24 mouse cellular contexts compared by ENCODE assay signal in genomic region chr4:129013151-129013864, GRCm38 (mm10). TPM values are rescaled to one million over a fixed set of nuclear protein-coding genes. Genes with fewer than 3 reads are reported as not detected.
DNase-seq lines count a peak whose midpoint lies in the region; ATAC-seq and TF ChIP-seq lines count a peak whose summit lies in the region.
"Had no signal": no experiment of that assay in that cellular context is flagged by ENCODE, and none has a peak within 500 bp of the region (broad histone marks: within the 10 kb centered on the region; RNA-seq: fewer than 3 reads in every experiment).

No protein-coding gene starts in this region.

- dilution Hi-C loops in CH12.LX (cut with MboI; ENCODE audit: extremely low pct_ligation_motif_present, extremely low pct_unique_long_range_greater_than_20kb, low sequenced_read_pairs), result no loop called here

- no peaks in the 10 kb centered on the region for H3K9me3 ChIP-seq in liver, embryonic 13.5 days (replicated peaks)
- peaks cover 4% of the 10 kb centered on the region for H3K9me3 ChIP-seq in CH12.LX (replicated peaks; ENCODE audit: low read length)
- no peaks in the 10 kb centered on the region for H3K9me3 ChIP-seq in intestine, postnatal 0 days (ENCODE audit: control insufficient read depth)
- H3K9me3 ChIP-seq: embryonic facial prominence, embryonic 10.5 days; heart, embryonic 15.5 days; limb, embryonic 15.5 days; neural tube, embryonic 15.5 days had no signal

- H3ac ChIP-seq in myocyte (ENCODE audit: control insufficient read depth, insufficient read length), result no peak overlapping the region

- TF ChIP-seq EP300 in CH12.LX (IDR thresholded peaks at IDR 0.05; ENCODE audit: low read length), result no peak

- H3K79me2 ChIP-seq in CH12.LX (replicated peaks; ENCODE audit: control insufficient read depth, extremely low read depth, insufficient read depth, poor library complexity, severe bottlenecking) (no peaks in the 10 kb centered on the region), myocyte (ENCODE audit: control insufficient read depth, insufficient read depth) (no peaks in the 10 kb centered on the region)

- peaks cover 31% of the 10 kb centered on the region for H3K36me3 ChIP-seq in liver, embryonic 13.5 days
- H3K36me3 ChIP-seq in CH12.LX (replicated peaks in 1 of 2; ENCODE audit: control insufficient read depth in 1 of 2, insufficient read depth in 1 of 2, low read length in 1 of 2) (peaks cover 37 to 58% of the 10 kb centered on the region in 2 experiments), myocyte (ENCODE audit: control insufficient read depth, insufficient read depth) (no peaks in the 10 kb centered on the region)
- peaks cover 26% of the 10 kb centered on the region for H3K36me3 ChIP-seq in intestine, postnatal 0 days (ENCODE audit: control insufficient read depth, insufficient read depth)

- no peak overlapping the region for H3K9ac ChIP-seq in liver, embryonic 13.5 days
- no peak overlapping the region for H3K9ac ChIP-seq in CH12.LX (ENCODE audit: insufficient read depth, low read depth)
- H3K9ac ChIP-seq in intestine, postnatal 0 days (ENCODE audit: low read depth, low read length), result no peak overlapping the region
- H3K9ac ChIP-seq: forebrain, postnatal 0 days; heart, embryonic 15.5 days; hindbrain, embryonic 14.5 days; limb, embryonic 15.5 days; neural tube, embryonic 15.5 days had no signal

- WGBS in liver, embryonic 13.5 days (ENCODE audit: insufficient replicate concordance), result 50% methylated on average over 10 of the region's 10 CpGs
- WGBS in intestine, postnatal 0 days, result 38% methylated on average over 10 of the region's 10 CpGs

- ATAC-seq in liver, embryonic 13.5 days (ENCODE audit: low read depth), result 0 out of 2 replicates have a peak, but pooled peaks have one; percentile 10
- ATAC-seq in intestine, postnatal 0 days, result no peak
- ATAC-seq: forebrain, postnatal 0 days; inflammation-experienced regulatory T-cells, adult 6 months had no signal

- in situ Hi-C loops in CH12.LX (cut with MboI; ENCODE audit: low pct_ligation_motif_present, low pct_unique_long_range_greater_than_20kb, low sequenced_read_pairs), result loop anchor here (10.0 kb wide), 1 partner anchor 61 kb away; no protein-coding TSS in a partner anchor

- no peaks in the 10 kb centered on the region for H3K4me1 ChIP-seq in liver, embryonic 13.5 days (replicated peaks)
- peaks cover 9 to 23% of the 10 kb centered on the region in 2 experiments for H3K4me1 ChIP-seq in CH12.LX (ENCODE audit: control insufficient read depth in 1 of 2, insufficient read depth in 2 of 2)
- H3K4me1 ChIP-seq in intestine, postnatal 0 days (replicated peaks; ENCODE audit: control insufficient read depth, insufficient read depth, low read length), result no peaks in the 10 kb centered on the region

- TF ChIP-seq RAD21 in CH12.LX (IDR thresholded peaks at IDR 0.05; ENCODE audit: low read depth, low read length), result no peak

- no peak overlapping the region for H3K4me3 ChIP-seq in liver, embryonic 13.5 days (replicated peaks)
- H3K4me3 ChIP-seq in CH12.LX (replicated peaks in 1 of 3; ENCODE audit: low read depth in 2 of 3, low read length in 2 of 3, poor library complexity in 1 of 3), result no peak overlapping the region
- no peak overlapping the region for H3K4me3 ChIP-seq in myocyte
- no peak overlapping the region for H3K4me3 ChIP-seq in intestine, postnatal 0 days (ENCODE audit: low read depth, low read length)
- H3K4me3 ChIP-seq: embryonic facial prominence, embryonic 10.5 days; forebrain, embryonic 10.5 days; heart, embryonic 15.5 days; limb, embryonic 15.5 days; neural tube, embryonic 15.5 days had no signal

- H3K27me3 ChIP-seq in liver, embryonic 13.5 days, result peaks cover 11% of the 10 kb centered on the region; the same call in 1 of the 2 replicates
- no peaks in the 10 kb centered on the region for H3K27me3 ChIP-seq in CH12.LX (replicated peaks)
- H3K27me3 ChIP-seq in myocyte (ENCODE audit: control insufficient read depth, insufficient read depth, insufficient read length), result no peaks in the 10 kb centered on the region
- no peaks in the 10 kb centered on the region for H3K27me3 ChIP-seq in intestine, postnatal 0 days (replicated peaks; ENCODE audit: control insufficient read depth, insufficient read depth, low read length)
- H3K27me3 ChIP-seq: heart, embryonic 15.5 days; limb, embryonic 15.5 days; neural tube, embryonic 15.5 days had no signal

- no peak overlapping the region for H3K4me2 ChIP-seq in liver, embryonic 13.5 days
- H3K4me2 ChIP-seq in CH12.LX (ENCODE audit: insufficient read depth, low read depth, poor library complexity, severe bottlenecking), result no peak overlapping the region
- no peak overlapping the region for H3K4me2 ChIP-seq in myocyte (ENCODE audit: low read depth)
- H3K4me2 ChIP-seq in intestine, postnatal 0 days (replicated peaks; ENCODE audit: low read depth), result no peak overlapping the region
- H3K4me2 ChIP-seq: heart, embryonic 15.5 days; hindbrain, embryonic 14.5 days; limb, embryonic 15.5 days; midbrain, embryonic 11.5 days; neural tube, embryonic 15.5 days had no signal

- H3K27ac ChIP-seq in liver, embryonic 13.5 days, result no peak overlapping the region
- H3K27ac ChIP-seq in CH12.LX (ENCODE audit: insufficient read depth, low read depth), result no peak overlapping the region
- H3K27ac ChIP-seq in intestine, postnatal 0 days (ENCODE audit: low read depth, low read length), result no peak overlapping the region
- H3K27ac ChIP-seq: embryonic facial prominence, embryonic 10.5 days; forebrain, embryonic 10.5 days; hindbrain, embryonic 14.5 days; limb, embryonic 15.5 days; macrophage; neural tube, embryonic 15.5 days had no signal

- no peak for DNase-seq in liver, embryonic 13.5 days
- DNase-seq in liver (no peak), CH12.LX (ENCODE audit: extremely low read depth) (no peak)
- peak; percentile 30 for DNase-seq in brain, adult 2 months (ENCODE audit: low read depth, low spot score)
- DNase-seq in urinary bladder, postnatal 10 days (ENCODE audit: low spot score), result no peak
- DNase-seq: adrenal gland, postnatal 25 days; cerebellum, adult 9-10 months; forebrain, postnatal 0 days; gastrocnemius, postnatal 36 days; heart, postnatal 4 days; kidney, adult 8-10 months; kidney, postnatal 36 days; layer of hippocampus, postnatal 36 days had no signal

- TF ChIP-seq CTCF in CH12.LX (conservative IDR thresholded peaks at IDR 0.05 in 1 of 2, IDR thresholded peaks at IDR 0.05 in 1 of 2; ENCODE audit: low read depth in 2 of 2, low read length in 2 of 2), result no peak
- no peak for TF ChIP-seq CTCF in intestine, postnatal 0 days (IDR thresholded peaks at IDR 0.05; ENCODE audit: low read depth)

- TF ChIP-seq POLR2A in CH12.LX (IDR thresholded peaks at IDR 0.05; ENCODE audit: low read depth, low read length) (no peak), myocyte (IDR thresholded peaks at IDR 0.05; ENCODE audit: insufficient read length, low read depth) (no peak)

TF ChIP-seq in CH12.LX, 34 proteins besides CTCF, POLR2A, EP300 and RAD21:
- TF ChIP-seq CHD1 (IDR thresholded peaks at IDR 0.05; ENCODE audit: low read depth, low read length), result no peak
- no peak for TF ChIP-seq HCFC1 (IDR thresholded peaks at IDR 0.05; ENCODE audit: low read depth, low read length)
- TF ChIP-seq SIN3A (IDR thresholded peaks at IDR 0.05; ENCODE audit: low read length), result no peak
- peak; percentile 30 for TF ChIP-seq POLR2AphosphoS2 (IDR thresholded peaks at IDR 0.05; ENCODE audit: low read depth, low read length)
- TF ChIP-seq ELF1 (IDR thresholded peaks at IDR 0.05; ENCODE audit: low read depth, low read length), result no peak
- no peak for TF ChIP-seq RCOR1 (conservative IDR thresholded peaks at IDR 0.05; ENCODE audit: low read depth, low read length)
- TF ChIP-seq GABPA (IDR thresholded peaks at IDR 0.05; ENCODE audit: insufficient replicate concordance, low read depth, low read length), result no peak
- TF ChIP-seq IRF4 (IDR thresholded peaks at IDR 0.05; ENCODE audit: low read depth, low read length), result no peak
TF ChIP-seq in CH12.LX: peak in this region for 1.

TF ChIP-seq in myocyte, 11 proteins besides CTCF, POLR2A, EP300 and RAD21:
- no peak for TF ChIP-seq USF1 (IDR thresholded peaks at IDR 0.05; ENCODE audit: low read depth)
- no peak for TF ChIP-seq SRF (IDR thresholded peaks at IDR 0.05; ENCODE audit: control insufficient read depth, insufficient read length, low read depth)
- TF ChIP-seq TCF3 (IDR thresholded peaks at IDR 0.05; ENCODE audit: insufficient read length, low read depth), result no peak
- no peak for TF ChIP-seq REST (IDR thresholded peaks at IDR 0.05; ENCODE audit: insufficient read depth, insufficient read length)
- no peak for TF ChIP-seq CEBPB (IDR thresholded peaks at IDR 0.05; ENCODE audit: insufficient read depth, poor library complexity, severe bottlenecking)
- TF ChIP-seq MYOD1 (IDR thresholded peaks at IDR 0.05; ENCODE audit: control insufficient read depth in 1 of 3, insufficient read length in 2 of 3, low read depth in 2 of 3), result no peak
- TF ChIP-seq POLR2AphosphoS2 (IDR thresholded peaks at IDR 0.05; ENCODE audit: insufficient read length, low read depth), result peak; percentile 7

RNA-seq across cellular contexts. Expression of gene Ak2, which starts 21.6 kb away (rescaled TPM):
- 182 and 189 TPM in 2 replicates for polyA plus RNA-seq in liver, embryonic 13.5 days (2015; fragmentation: Nextera tagmentation; extraction: Ambion mirVana)
- total RNA-seq in CH12.LX (2012; rRNA removed) (269 and 278 TPM in 2 replicates), CH12.LX (2014; rRNA removed) (280 and 293 TPM in 2 replicates)
- polyA plus RNA-seq in CH12.LX (2012; ENCODE audit: insufficient read length, low read depth) (343 and 363 TPM in 2 replicates), myocyte (2012; fragmentation: generic; extraction: Trizol) (83.0 TPM)
- 538 and 552 TPM in 2 replicates for polyA plus RNA-seq in intestine, postnatal 0 days (2015; fragmentation: Nextera tagmentation; extraction: Ambion mirVana)

RNA-seq across cellular contexts. Expression of gene Rnf19b, which starts 44.8 kb away (rescaled TPM):
- 4.8 and 5.9 TPM in 2 replicates for polyA plus RNA-seq in liver, embryonic 13.5 days (2015; fragmentation: Nextera tagmentation; extraction: Ambion mirVana)
- total RNA-seq in CH12.LX (2012; rRNA removed) (65.3 and 75.3 TPM in 2 replicates), CH12.LX (2014; rRNA removed) (104 and 111 TPM in 2 replicates)
- polyA plus RNA-seq in CH12.LX (2012; ENCODE audit: insufficient read length, low read depth) (98.3 and 102 TPM in 2 replicates), myocyte (2012; fragmentation: generic; extraction: Trizol) (49.3 TPM)
- polyA plus RNA-seq in intestine, postnatal 0 days (2015; fragmentation: Nextera tagmentation; extraction: Ambion mirVana), result 11.0 and 12.2 TPM in 2 replicates

RNA-seq across cellular contexts. Expression of gene Azin2, which starts 51.1 kb away (rescaled TPM):
- polyA plus RNA-seq in liver, embryonic 13.5 days (2015; fragmentation: Nextera tagmentation; extraction: Ambion mirVana), result 0.93 and 1.2 TPM in 2 replicates
- 0.63 and 1.7 TPM in 2 replicates for total RNA-seq in CH12.LX (2012; rRNA removed)
- total RNA-seq in CH12.LX (2014; rRNA removed), result 0.58 and 0.91 TPM in 2 replicates
- polyA plus RNA-seq in CH12.LX (2012; ENCODE audit: insufficient read length, low read depth), result 2.1 and 2.4 TPM in 2 replicates
- 17.4 TPM for polyA plus RNA-seq in myocyte (2012; fragmentation: generic; extraction: Trizol)
- 13.1 and 13.3 TPM in 2 replicates for polyA plus RNA-seq in intestine, postnatal 0 days (2015; fragmentation: Nextera tagmentation; extraction: Ambion mirVana)
